Mouse (Mus musculus) midbrain, embryonic 13.5 days (tissue): ENCODE measurements around the gene Peg10. TPM values are rescaled to one million over a fixed set of nuclear protein-coding genes. Genes with fewer than 3 reads are reported as not detected.
"Not testable (repeated sequence)": the region's sequence is repeated elsewhere in the genome, so short reads cannot be mapped to it uniquely, and the experiment has no call there.

Experiments
- ATAC-seq: fragments of 200-750 bp; cut with Nextera tagmentation; 2 replicates; pipeline ENCODE4 v1.8.0; 2017; ENCODE audit warnings: mild to moderate bottlenecking, moderate TSS enrichment, moderate library complexity
- H3K27ac ChIP-seq: fragments of 300-500 bp; sonication (generic); 2 replicates; pipeline ENCODE4 v1.5.1; 2015; ENCODE audit warnings: inconsistent platforms, mild to moderate bottlenecking, moderate library complexity
- H3K27me3 ChIP-seq: fragments of 300-500 bp; sonication (generic); 2 replicates; pipeline ENCODE4 v1.6.1; 2015; ENCODE audit warnings: mild to moderate bottlenecking, inconsistent platforms
- H3K36me3 ChIP-seq: fragments of 300-500 bp; sonication (generic); 2 replicates; pipeline ENCODE4 v1.6.1; 2015; ENCODE audit warnings: mild to moderate bottlenecking, inconsistent platforms
- H3K4me1 ChIP-seq: fragments of 300-500 bp; sonication (generic); replicated peaks from 2 replicates; pipeline ENCODE4 v1.6.1; 2015; ENCODE audit warnings: inconsistent platforms
- H3K4me2 ChIP-seq: fragments of 300-500 bp; sonication (generic); replicated peaks from 2 replicates; pipeline ENCODE4 v1.6.1; 2015; ENCODE audit warnings: moderate library complexity, mild to moderate bottlenecking, inconsistent platforms
- H3K4me3 ChIP-seq: fragments of 300-500 bp; sonication (generic); replicated peaks from 2 replicates; pipeline ENCODE4 v1.5.1; 2015; ENCODE audit warnings: mild to moderate bottlenecking, inconsistent platforms
- H3K9ac ChIP-seq: fragments of 300-500 bp; sonication (generic); replicated peaks from 2 replicates; pipeline ENCODE4 v1.6.1; 2015; ENCODE audit warnings: mild to moderate bottlenecking, inconsistent platforms
- H3K9me3 ChIP-seq: fragments of 300-500 bp; sonication (generic); 2 replicates; pipeline ENCODE4 v1.6.1; 2016; ENCODE audit warnings: mild to moderate bottlenecking, inconsistent platforms
- WGBS: fragments of 180-500 bp; shearing (Covaris S2); methylation state at CpG from one replicate; pipeline ENCODE4 v1.1.7; 2015; 5-methylcytosine and 5-hydroxymethylcytosine counted together
- polyA plus RNA-seq: library from polyadenylated mRNA; unstranded; fragments of >200 nt; fragmentation: Nextera tagmentation; extraction: Ambion mirVana; gene quantifications from 2 replicates; pipeline ENCODE4 v1.2.1, GENCODE M21; 2015

The Peg10 gene
- polyA plus RNA-seq, 1 experiment from 2014 or later = 7.3 TPM

GRCm38 (mm10) chr6:4754286-4754685 lies 7.2 kb downstream of the Peg10 start:
- Histone ChIP-seq H3K4me3 (no peak overlapping the region), H3K4me1 (no peaks in the 10 kb centered on the region), H3K4me2 (no peak overlapping the region), H3K9ac (no peak overlapping the region), H3K36me3 (peaks cover 25% of the 10 kb centered on the region), H3K27ac (no peak overlapping the region), H3K27me3 (no peaks in the 10 kb centered on the region), H3K9me3 (peaks cover 6% of the 10 kb centered on the region; the same call in 1 of the 2 replicates)
- WGBS = 95% methylated on average over 10 of the region's 10 CpGs
- ATAC-seq = no peak

- no peak overlapping the region for H3K4me3 ChIP-seq
- no peak overlapping the region for H3K27ac ChIP-seq
- 93% methylated on average over 16 of the region's 16 CpGs for whole genome bisulfite sequencing
- H3K4me1 ChIP-seq = no peaks in the 10 kb centered on the region
- no peaks in the 10 kb centered on the region for H3K27me3 ChIP-seq
- no peak for ATAC-seq
- 0 out of 2 replicates have a peak, but pooled peaks cover 6% of the 10 kb centered on the region for H3K9me3 ChIP-seq
- H3K4me2 ChIP-seq = no peak overlapping the region
- no peak overlapping the region for H3K9ac ChIP-seq
- H3K36me3 ChIP-seq = peaks cover 25% of the 10 kb centered on the region
Observed at GRCm38 (mm10) chr6:4754886-4755285, 7.8 kb downstream of the Peg10 start.

- ATAC-seq = peak; percentile 53
- not testable (repeated sequence) for H3K9ac ChIP-seq, H3K36me3 ChIP-seq, H3K9me3 ChIP-seq, H3K4me2 ChIP-seq, H3K4me3 ChIP-seq, H3K27me3 ChIP-seq, H3K4me1 ChIP-seq, H3K27ac ChIP-seq
- 37% methylated on average over 3 of the region's 3 CpGs for WGBS
Observed at GRCm38 (mm10) chr6:4761415-4762142, 14.5 kb downstream of the Peg10 start.

GRCm38 (mm10) chr6:4762252-4762651 lies 15.1 kb downstream of the Peg10 start:
- Histone ChIP-seq H3K27me3 (no peaks in the 10 kb centered on the region), H3K4me2 (no peak overlapping the region), H3K9me3 (no peaks in the 10 kb centered on the region), H3K4me1 (no peaks in the 10 kb centered on the region), H3K27ac (no peak overlapping the region), H3K36me3 (no peaks in the 10 kb centered on the region), H3K4me3 (no peak overlapping the region), H3K9ac (no peak overlapping the region)
- 37% methylated on average over 2 of the region's 2 CpGs for WGBS
- ATAC-seq = peak; percentile 99

- no peaks in the 10 kb centered on the region for H3K36me3 ChIP-seq
- no peak overlapping the region for H3K27ac ChIP-seq
- no peak overlapping the region for H3K4me3 ChIP-seq
- H3K9me3 ChIP-seq = 0 out of 2 replicates have a peak, but pooled peaks cover 2% of the 10 kb centered on the region
- no peak overlapping the region for H3K4me2 ChIP-seq
- ATAC-seq = no peak
- 90% methylated on average over 1 of the region's 1 CpGs for WGBS
- H3K4me1 ChIP-seq = no peaks in the 10 kb centered on the region
- H3K9ac ChIP-seq = no peak overlapping the region
- H3K27me3 ChIP-seq = no peaks in the 10 kb centered on the region
Observed at GRCm38 (mm10) chr6:4796281-4796680, 49.2 kb downstream of the Peg10 start.

GRCm38 (mm10) chr6:4797317-4797716 lies 50.2 kb downstream of the Peg10 start:
- H3K4me1 ChIP-seq, H3K27ac ChIP-seq, H3K9ac ChIP-seq, H3K36me3 ChIP-seq, H3K4me3 ChIP-seq, ATAC-seq, H3K4me2 ChIP-seq, H3K27me3 ChIP-seq, H3K9me3 ChIP-seq: not testable (repeated sequence)

GRCm38 (mm10) chr6:4798382-4798781 lies 51.3 kb downstream of the Peg10 start:
- no peak overlapping the region for H3K9ac ChIP-seq
- 81% methylated on average over 2 of the region's 2 CpGs for WGBS
- H3K27ac ChIP-seq = no peak overlapping the region
- H3K4me1 ChIP-seq = no peaks in the 10 kb centered on the region
- ATAC-seq = no peak
- H3K9me3 ChIP-seq = 0 out of 2 replicates have a peak, but pooled peaks cover 2% of the 10 kb centered on the region
- no peaks in the 10 kb centered on the region for H3K36me3 ChIP-seq
- H3K4me2 ChIP-seq = no peak overlapping the region
- no peaks in the 10 kb centered on the region for H3K27me3 ChIP-seq
- no peak overlapping the region for H3K4me3 ChIP-seq

- 77% methylated on average over 2 of the region's 2 CpGs for WGBS
- Histone ChIP-seq H3K36me3 (no peaks in the 10 kb centered on the region), H3K27ac (no peak overlapping the region), H3K4me3 (no peak overlapping the region), H3K4me2 (no peak overlapping the region), H3K9ac (no peak overlapping the region), H3K27me3 (no peaks in the 10 kb centered on the region), H3K4me1 (no peaks in the 10 kb centered on the region), H3K9me3 (0 out of 2 replicates have a peak, but pooled peaks cover 2% of the 10 kb centered on the region)
- ATAC-seq = no peak
Observed at GRCm38 (mm10) chr6:4799359-4799758, 52.3 kb downstream of the Peg10 start.

GRCm38 (mm10) chr6:4806981-4807380 lies 59.9 kb downstream of the Peg10 start:
- 72% methylated on average over 12 of the region's 12 CpGs for WGBS

More at GRCm38 (mm10) chr6:4806981-4807380, 59.9 kb downstream of the Peg10 start:
- H3K9ac ChIP-seq = no peak overlapping the region
- no peak overlapping the region for H3K27ac ChIP-seq
- no peaks in the 10 kb centered on the region for H3K27me3 ChIP-seq
- H3K36me3 ChIP-seq = no peaks in the 10 kb centered on the region
- H3K9me3 ChIP-seq = no peaks in the 10 kb centered on the region
- no peak overlapping the region for H3K4me2 ChIP-seq
- ATAC-seq = no peak
- H3K4me3 ChIP-seq = no peak overlapping the region
- no peaks in the 10 kb centered on the region for H3K4me1 ChIP-seq

Other genes starting within 250 kb of the Peg10 start
- gene Col1a2, start 242.5 kb upstream of the Peg10 start, polyA plus RNA-seq = 54.7 and 72.3 TPM in 2 replicates
- gene Casd1, start 146.5 kb upstream of the Peg10 start, polyA plus RNA-seq = 39.0 and 39.9 TPM in 2 replicates
- gene Sgce, start 99 bp upstream of the Peg10 start, polyA plus RNA-seq = 61.6 and 68.2 TPM in 2 replicates
- 42.1 and 42.2 TPM in 2 replicates for gene Ppp1r9a, start 155.6 kb downstream of the Peg10 start, polyA plus RNA-seq